Mouse (Mus musculus) embryonic facial prominence, embryonic 13.5 days (tissue): ENCODE measurements around the gene Rtl10. TPM values are rescaled to one million over a fixed set of nuclear protein-coding genes. Genes with fewer than 3 reads are reported as not detected.

Experiments
- ATAC-seq: fragments of 200-750 bp; cut with Nextera tagmentation; 2 replicates; pipeline ENCODE4 v1.8.0; 2017; ENCODE audit warnings: low read depth; ENCODE audit not compliant: insufficient number of reproducible peaks, insufficient read depth, low FRiP score, low TSS enrichment
- H3K27ac ChIP-seq: fragments of 300-500 bp; sonication (generic); 2 replicates; pipeline ENCODE4 v1.5.1; 2015; ENCODE audit warnings: moderate library complexity, mild to moderate bottlenecking, inconsistent platforms
- H3K27me3 ChIP-seq: fragments of 300-500 bp; sonication (generic); 2 replicates; pipeline ENCODE4 v1.6.1; 2015; ENCODE audit warnings: mild to moderate bottlenecking, inconsistent platforms
- H3K36me3 ChIP-seq: fragments of 300-500 bp; sonication (generic); 2 replicates; pipeline ENCODE4 v1.6.1; 2015; ENCODE audit warnings: mild to moderate bottlenecking, inconsistent platforms
- H3K4me1 ChIP-seq: fragments of 300-500 bp; sonication (generic); 2 replicates; pipeline ENCODE4 v1.6.1; 2015; ENCODE audit warnings: inconsistent platforms
- H3K4me2 ChIP-seq: fragments of 300-500 bp; sonication (generic); 2 replicates; pipeline ENCODE4 v1.6.1; 2015; ENCODE audit warnings: moderate library complexity, mild to moderate bottlenecking, inconsistent platforms
- H3K4me3 ChIP-seq: fragments of 300-500 bp; sonication (generic); 2 replicates; pipeline ENCODE4 v1.5.1; 2015; ENCODE audit warnings: mild to moderate bottlenecking, inconsistent platforms
- H3K9ac ChIP-seq: fragments of 300-500 bp; sonication (generic); 2 replicates; pipeline ENCODE4 v1.6.1; 2015; ENCODE audit warnings: mild to moderate bottlenecking, inconsistent platforms
- H3K9me3 ChIP-seq: fragments of 300-500 bp; sonication (generic); 2 replicates; pipeline ENCODE4 v1.6.1; 2016; ENCODE audit warnings: inconsistent platforms
- WGBS: fragments of 180-500 bp; shearing (Covaris S2); methylation state at CpG from one replicate; pipeline ENCODE4 v1.1.7; 2015; ENCODE audit warnings: mixed read lengths; 5-methylcytosine and 5-hydroxymethylcytosine counted together
- polyA plus RNA-seq: library from polyadenylated mRNA; unstranded; fragments of >200 nt; fragmentation: Nextera tagmentation; extraction: Ambion mirVana; gene quantifications from 2 replicates; pipeline ENCODE4 v1.2.1, GENCODE M21; 2015

Gene Rtl10
- polyA plus RNA-seq, 1 experiment from 2014 or later = 5.5 TPM

DNA sequence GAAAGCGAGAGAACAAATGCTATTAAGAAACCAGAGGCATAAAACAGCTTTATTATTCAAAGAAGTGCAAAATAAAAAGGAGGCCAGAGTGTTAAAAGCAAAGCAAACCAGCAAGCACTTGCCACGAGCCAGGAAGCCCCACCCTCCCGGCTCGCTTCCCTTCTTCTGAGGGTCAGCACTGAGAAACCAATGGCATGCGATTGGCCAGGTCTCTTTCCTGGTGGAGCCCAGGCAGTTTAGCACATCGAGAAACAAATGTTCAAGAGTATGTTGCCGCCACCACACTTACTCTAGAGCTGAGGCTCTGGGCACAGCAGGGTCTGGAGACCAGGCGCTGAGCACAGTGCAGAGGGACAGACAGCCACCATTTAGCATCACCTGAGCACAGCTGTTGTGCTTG is 36.1 kb upstream of the Rtl10 start:
- ATAC-seq = no peak
- Histone ChIP-seq H3K9me3 (no peaks in the 10 kb centered on the region), H3K36me3 (no peaks in the 10 kb centered on the region), H3K4me1 (peaks cover 41% of the 10 kb centered on the region), H3K27ac (no peak overlapping the region), H3K9ac (no peak overlapping the region), H3K4me2 (no peak overlapping the region), H3K4me3 (no peak overlapping the region), H3K27me3 (0 out of 2 replicates have a peak, but pooled peaks cover 5% of the 10 kb centered on the region)
- WGBS = 51% methylated on average over 8 of the region's 8 CpGs

DNA sequence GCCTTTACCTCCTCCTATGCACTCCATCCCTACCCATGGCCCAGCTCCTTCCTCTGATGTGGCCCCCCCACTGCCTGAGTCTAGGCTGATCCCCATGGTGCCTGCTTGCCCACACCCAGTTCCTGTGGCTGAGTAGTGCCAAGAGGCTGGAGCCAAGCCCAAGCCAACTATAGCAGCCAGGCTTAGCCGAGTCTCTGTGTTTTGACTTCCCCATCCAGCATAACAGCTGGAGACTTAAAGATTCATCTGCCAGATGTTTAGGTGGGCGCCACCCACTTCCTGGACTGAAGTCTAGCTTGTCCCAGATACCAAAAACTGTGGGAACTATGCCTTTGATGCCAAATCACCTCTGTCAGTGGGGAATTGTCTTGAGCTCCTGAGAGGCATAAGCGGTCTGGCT is 34.4 kb upstream of the Rtl10 start:
- Histone ChIP-seq H3K4me2 (no peak overlapping the region), H3K36me3 (0 out of 2 replicates have a peak, but pooled peaks cover 5% of the 10 kb centered on the region), H3K27ac (peak overlapping the region; percentile 11; the same call in 1 of the 2 replicates), H3K9ac (no peak overlapping the region), H3K9me3 (no peaks in the 10 kb centered on the region), H3K27me3 (0 out of 2 replicates have a peak, but pooled peaks cover 5% of the 10 kb centered on the region), H3K4me1 (peaks cover 32% of the 10 kb centered on the region), H3K4me3 (no peak overlapping the region)
- ATAC-seq = no peak
- 59% methylated on average over 3 of the region's 3 CpGs for whole genome bisulfite sequencing

DNA sequence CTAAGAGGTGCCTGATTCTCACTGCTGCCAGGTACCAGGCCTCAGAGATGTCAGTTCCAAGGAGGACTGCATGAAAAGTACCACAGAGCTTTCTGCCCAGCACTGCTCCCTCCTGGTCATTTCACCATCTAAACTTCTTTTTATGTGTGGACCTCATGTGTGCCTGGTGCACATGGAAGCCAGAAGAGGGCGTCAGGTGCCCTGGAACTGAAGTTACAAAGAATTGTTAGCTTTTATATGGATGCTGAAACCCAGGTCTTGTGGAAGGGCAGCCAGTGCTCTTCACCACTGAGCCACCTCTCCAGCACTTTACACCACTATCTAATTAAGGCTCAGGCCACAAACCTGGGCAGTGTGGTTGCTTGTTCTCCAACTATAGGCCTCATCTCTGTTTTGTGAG is 27.9 kb upstream of the Rtl10 start:
- Histone ChIP-seq H3K4me2 (no peak overlapping the region), H3K27ac (0 out of 2 replicates have a peak overlapping the region, but pooled peaks have one; percentile 12), H3K4me3 (no peak overlapping the region), H3K27me3 (no peaks in the 10 kb centered on the region), H3K9me3 (no peaks in the 10 kb centered on the region), H3K4me1 (peaks cover 15% of the 10 kb centered on the region; the same call in 1 of the 2 replicates), H3K9ac (no peak overlapping the region), H3K36me3 (peaks cover 8% of the 10 kb centered on the region; the same call in 1 of the 2 replicates)
- no peak for ATAC-seq
- 44% methylated on average over 1 of the region's 1 CpGs for WGBS

DNA sequence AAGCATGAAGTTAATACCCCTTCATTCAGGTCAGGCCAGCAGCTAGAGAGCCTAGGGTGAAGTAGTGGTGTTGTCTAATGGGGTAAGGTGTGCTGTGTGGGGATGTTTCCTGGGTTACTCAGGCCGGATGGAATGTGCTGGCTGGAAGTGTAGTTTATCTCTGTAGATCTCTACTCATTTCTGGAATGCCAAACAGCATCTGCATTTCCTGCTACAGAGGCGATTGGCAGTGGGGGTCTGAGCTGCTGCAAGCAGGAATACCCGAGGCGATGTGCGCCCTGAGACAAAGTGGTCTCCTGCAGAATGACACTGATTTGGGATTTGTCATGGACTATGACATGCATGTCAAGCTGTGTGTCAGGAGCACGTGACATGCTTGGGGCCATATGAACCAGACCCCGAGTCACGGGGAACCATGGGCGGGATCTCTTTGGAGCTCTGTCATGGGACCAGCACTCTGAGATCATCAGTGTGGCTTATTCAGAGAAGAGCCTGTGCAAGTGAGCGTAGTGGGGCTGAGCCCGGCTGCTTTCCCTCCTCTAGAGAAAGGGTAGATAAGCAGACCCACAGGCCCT is 27.2 kb upstream of the Rtl10 start:
- Histone ChIP-seq H3K4me1 (peaks cover 15% of the 10 kb centered on the region; the same call in 1 of the 2 replicates), H3K9me3 (no peaks in the 10 kb centered on the region), H3K27me3 (no peaks in the 10 kb centered on the region), H3K4me3 (no peak overlapping the region), H3K4me2 (no peak overlapping the region), H3K36me3 (peaks cover 8% of the 10 kb centered on the region; the same call in 1 of the 2 replicates), H3K9ac (no peak overlapping the region), H3K27ac (0 out of 2 replicates have a peak overlapping the region, but pooled peaks have one; percentile 12)
- ATAC-seq = no peak
- WGBS = 53% methylated on average over 11 of the region's 11 CpGs

DNA sequence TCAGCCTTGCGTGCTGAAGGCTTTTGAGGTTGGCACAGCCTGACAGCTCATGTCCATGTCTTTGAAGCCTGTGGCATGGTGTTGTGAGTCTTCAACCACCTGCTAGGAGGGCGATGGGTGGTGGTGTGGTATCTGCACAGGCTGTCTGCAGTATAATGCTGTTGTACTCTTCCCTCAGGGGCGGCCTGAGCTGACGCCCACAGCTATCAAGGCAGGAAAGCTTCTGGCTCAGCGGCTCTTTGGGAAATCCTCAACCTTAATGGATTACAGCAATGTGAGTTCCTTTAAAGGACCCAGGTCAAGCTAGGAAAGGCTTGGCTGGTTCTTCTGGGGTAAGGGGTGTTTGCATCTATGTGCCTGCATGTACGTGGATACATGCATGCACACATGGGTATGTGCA is 26.7 kb upstream of the Rtl10 start:
- Histone ChIP-seq H3K36me3 (peaks cover 8% of the 10 kb centered on the region; the same call in 1 of the 2 replicates), H3K27ac (0 out of 2 replicates have a peak overlapping the region, but pooled peaks have one; percentile 12), H3K9me3 (no peaks in the 10 kb centered on the region), H3K27me3 (no peaks in the 10 kb centered on the region), H3K4me1 (peaks cover 15% of the 10 kb centered on the region; the same call in 1 of the 2 replicates), H3K4me2 (no peak overlapping the region), H3K4me3 (no peak overlapping the region), H3K9ac (no peak overlapping the region)
- no peak for ATAC-seq
- WGBS = 80% methylated on average over 6 of the region's 6 CpGs

DNA sequence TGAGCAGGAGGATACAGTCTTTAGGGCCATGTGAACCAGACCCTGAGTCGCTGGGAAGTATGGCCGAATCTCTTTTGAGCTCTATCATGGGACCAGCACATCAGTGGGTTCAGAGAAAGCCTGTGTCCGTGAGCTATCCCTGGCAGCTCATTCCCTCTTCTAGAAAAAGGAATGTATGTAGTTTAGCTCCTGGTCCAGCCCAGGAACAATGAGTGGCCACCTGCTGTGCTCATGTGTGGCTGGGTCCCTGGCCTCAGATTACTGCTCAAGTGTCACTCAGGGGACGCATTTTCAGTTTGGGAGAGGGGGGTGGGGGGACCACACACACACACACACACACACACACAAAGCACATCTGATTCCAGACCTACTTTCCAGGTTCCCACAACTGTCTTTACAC is 26.3 kb upstream of the Rtl10 start:
- Histone ChIP-seq H3K4me2 (no peak overlapping the region), H3K27me3 (no peaks in the 10 kb centered on the region), H3K9me3 (no peaks in the 10 kb centered on the region), H3K27ac (no peak overlapping the region), H3K9ac (no peak overlapping the region), H3K36me3 (peaks cover 8% of the 10 kb centered on the region; the same call in 1 of the 2 replicates), H3K4me1 (peaks cover 15% of the 10 kb centered on the region; the same call in 1 of the 2 replicates), H3K4me3 (no peak overlapping the region)
- whole genome bisulfite sequencing = 78% methylated on average over 4 of the region's 4 CpGs
- no peak for ATAC-seq

DNA sequence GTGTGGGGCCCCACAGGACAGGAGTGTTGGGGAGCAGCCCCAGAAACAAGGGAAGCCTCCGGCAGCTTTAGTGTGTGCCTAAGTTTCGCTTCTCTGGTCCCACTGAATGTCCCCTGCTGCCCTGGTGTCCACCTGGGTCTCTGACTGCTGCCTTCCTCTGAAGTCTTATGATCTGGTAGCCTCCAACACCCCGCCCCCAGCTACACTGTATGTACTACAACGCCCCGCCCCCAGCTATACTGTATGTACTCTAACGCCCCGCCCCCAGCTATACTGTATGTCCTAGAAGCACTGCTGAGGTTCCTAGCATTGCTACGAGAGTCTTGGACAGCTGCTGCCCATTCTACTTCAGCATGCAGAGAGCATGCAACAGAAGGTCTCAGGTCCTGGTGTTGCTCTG is 25.7 kb upstream of the Rtl10 start:
- no peak overlapping the region for H3K4me2 ChIP-seq
- H3K27ac ChIP-seq = no peak overlapping the region
- peaks cover 10% of the 10 kb centered on the region; the same call in 1 of the 2 replicates for H3K36me3 ChIP-seq
- no peak overlapping the region for H3K4me3 ChIP-seq
- ATAC-seq = no peak
- H3K9me3 ChIP-seq = no peaks in the 10 kb centered on the region
- WGBS = 88% methylated on average over 8 of the region's 8 CpGs
- H3K9ac ChIP-seq = no peak overlapping the region
- no peaks in the 10 kb centered on the region for H3K27me3 ChIP-seq
- peaks cover 15% of the 10 kb centered on the region for H3K4me1 ChIP-seq

DNA sequence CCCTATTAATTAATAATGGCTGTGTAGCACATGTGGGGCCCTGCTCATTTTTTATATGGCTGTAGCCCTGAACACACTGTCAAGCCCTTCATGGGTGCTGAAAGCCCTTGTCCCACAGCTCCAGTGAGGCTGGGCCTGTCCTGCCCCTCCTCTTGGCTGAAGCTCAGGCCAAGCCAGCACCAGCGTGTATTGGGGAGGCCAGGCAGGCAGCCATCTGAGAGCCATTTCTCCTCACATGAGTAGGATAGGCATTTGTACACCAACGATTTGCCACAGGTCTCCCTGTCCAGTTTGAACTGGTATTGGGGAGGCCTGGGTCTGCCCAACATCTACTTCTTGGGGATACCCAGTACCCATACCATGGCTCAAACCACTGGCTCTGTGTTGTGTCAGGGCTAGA is 24.7 kb upstream of the Rtl10 start:
- ATAC-seq = no peak
- Histone ChIP-seq H3K9ac (no peak overlapping the region), H3K4me3 (no peak overlapping the region), H3K27me3 (no peaks in the 10 kb centered on the region), H3K4me2 (no peak overlapping the region), H3K27ac (no peak overlapping the region), H3K4me1 (peaks cover 17% of the 10 kb centered on the region), H3K9me3 (no peaks in the 10 kb centered on the region), H3K36me3 (peaks cover 9% of the 10 kb centered on the region; the same call in 1 of the 2 replicates)
- WGBS = 83% methylated on average over 2 of the region's 2 CpGs

DNA sequence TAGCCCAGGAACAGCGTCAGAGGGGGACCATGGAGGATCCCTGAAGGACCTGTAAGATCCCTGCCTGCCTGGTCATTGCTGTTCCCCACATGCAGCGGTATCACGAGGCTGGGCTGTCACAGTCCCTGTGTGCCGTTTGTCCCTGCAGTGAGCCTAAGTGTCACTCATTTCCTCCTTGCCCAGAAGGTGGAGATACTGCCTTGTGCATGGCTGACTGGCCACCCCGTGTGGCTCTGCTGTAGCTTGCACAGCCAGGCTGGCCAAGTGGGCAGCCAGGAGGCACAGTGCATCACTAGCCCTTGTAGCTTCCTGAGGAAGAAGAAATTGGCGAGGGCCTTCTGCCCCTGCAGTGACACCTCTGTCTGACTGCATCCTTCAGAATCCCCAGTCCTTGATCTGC is 20.7 kb upstream of the Rtl10 start:
- 65% methylated on average over 6 of the region's 6 CpGs for WGBS
- H3K27me3 ChIP-seq = no peaks in the 10 kb centered on the region
- H3K9me3 ChIP-seq = no peaks in the 10 kb centered on the region
- ATAC-seq = no peak
- peaks cover 7% of the 10 kb centered on the region; the same call in 1 of the 2 replicates for H3K36me3 ChIP-seq
- no peak overlapping the region for H3K27ac ChIP-seq
- H3K4me2 ChIP-seq = no peak overlapping the region
- no peak overlapping the region for H3K9ac ChIP-seq
- peaks cover 19% of the 10 kb centered on the region for H3K4me1 ChIP-seq
- no peak overlapping the region for H3K4me3 ChIP-seq

DNA sequence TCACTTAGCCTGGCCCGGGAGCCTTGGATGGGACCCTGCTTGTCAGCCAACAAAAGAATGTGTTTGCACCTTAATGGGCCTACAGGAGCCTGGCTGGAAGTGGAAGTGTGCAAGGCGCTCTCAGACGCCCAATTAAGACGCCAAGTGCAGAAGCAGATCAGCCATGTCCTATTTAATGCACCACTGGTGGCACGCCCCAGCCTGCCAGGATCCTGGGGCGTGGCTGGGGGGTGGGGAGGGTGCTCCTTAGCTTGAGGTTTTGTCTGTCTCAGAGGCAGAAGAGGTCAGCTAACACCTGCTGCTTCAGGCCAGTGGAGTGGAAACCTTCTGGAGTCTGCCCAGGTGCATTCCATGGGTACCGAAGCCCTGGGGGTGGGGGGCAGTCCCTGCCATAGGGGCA is 19.0 kb upstream of the Rtl10 start:
- H3K9ac ChIP-seq = 0 out of 2 replicates have a peak overlapping the region, but pooled peaks have one; percentile 27
- H3K36me3 ChIP-seq = peaks cover 5% of the 10 kb centered on the region; the same call in 1 of the 2 replicates
- H3K27ac ChIP-seq = peak overlapping the region; percentile 55
- WGBS = 49% methylated on average over 7 of the region's 7 CpGs
- ATAC-seq = no peak
- H3K9me3 ChIP-seq = no peaks in the 10 kb centered on the region
- H3K4me2 ChIP-seq = no peak overlapping the region
- peaks cover 32% of the 10 kb centered on the region for H3K4me1 ChIP-seq
- H3K27me3 ChIP-seq = no peaks in the 10 kb centered on the region
- no peak overlapping the region for H3K4me3 ChIP-seq

DNA sequence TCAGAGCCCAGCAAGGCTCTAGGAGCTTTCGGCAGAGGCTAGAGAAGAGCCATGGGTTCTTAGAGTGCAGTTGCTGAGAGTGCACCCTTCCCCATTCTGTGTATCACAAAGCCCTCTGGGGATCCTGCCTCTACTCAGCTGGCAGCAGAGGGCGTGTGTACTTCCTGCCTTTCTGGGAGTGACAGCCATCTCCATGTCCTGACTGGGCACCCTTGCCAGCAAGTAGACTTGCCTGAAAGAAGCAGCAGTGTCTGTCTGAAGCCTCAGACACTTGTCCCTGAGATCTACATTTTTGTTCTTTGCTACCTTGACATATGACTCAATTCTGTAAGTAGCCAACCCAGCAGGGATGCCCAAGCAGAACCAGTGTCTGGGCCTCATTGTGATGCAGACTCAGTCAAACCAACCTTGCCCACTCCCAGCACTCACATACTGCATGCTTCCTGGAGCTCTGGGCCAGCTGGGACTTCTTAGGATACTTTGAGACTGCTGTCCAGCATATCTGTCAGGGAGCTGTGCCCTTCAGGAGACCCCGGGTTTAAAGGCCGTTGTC is 17.7 kb upstream of the Rtl10 start:
- H3K4me3 ChIP-seq = no peak overlapping the region
- H3K9me3 ChIP-seq = no peaks in the 10 kb centered on the region
- no peaks in the 10 kb centered on the region for H3K27me3 ChIP-seq
- peak overlapping the region; percentile 28; the same call in 1 of the 2 replicates for H3K9ac ChIP-seq
- 61% methylated on average over 4 of the region's 4 CpGs for WGBS
- peaks cover 34% of the 10 kb centered on the region for H3K4me1 ChIP-seq
- no peak overlapping the region for H3K27ac ChIP-seq
- no peak for ATAC-seq
- 0 out of 2 replicates have a peak, but pooled peaks cover 5% of the 10 kb centered on the region for H3K36me3 ChIP-seq
- H3K4me2 ChIP-seq = no peak overlapping the region

DNA sequence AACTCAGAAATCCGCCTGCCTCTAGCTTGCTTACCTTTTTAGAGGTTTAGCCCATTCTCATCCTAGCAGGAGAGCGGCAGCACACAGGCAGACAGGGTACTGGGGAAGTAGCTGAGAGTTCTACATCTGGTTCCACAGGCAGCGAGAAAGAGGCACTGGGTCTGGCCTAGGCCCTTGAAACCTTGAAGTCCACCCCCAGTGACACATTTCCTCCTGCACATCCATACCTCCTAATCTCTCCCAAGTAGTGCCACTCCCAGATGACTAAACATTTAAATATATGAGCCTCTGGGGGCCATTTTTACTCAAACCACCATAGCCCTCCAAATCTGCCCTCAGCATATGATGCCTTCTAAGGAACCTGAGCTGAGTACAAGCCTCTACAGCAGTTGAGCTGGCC is 16.3 kb upstream of the Rtl10 start:
- 85% methylated on average over 3 of the region's 3 CpGs for WGBS
- Histone ChIP-seq H3K4me2 (no peak overlapping the region), H3K27me3 (no peaks in the 10 kb centered on the region), H3K27ac (no peak overlapping the region), H3K36me3 (0 out of 2 replicates have a peak, but pooled peaks cover 5% of the 10 kb centered on the region), H3K9ac (no peak overlapping the region), H3K4me1 (peaks cover 34% of the 10 kb centered on the region), H3K4me3 (no peak overlapping the region), H3K9me3 (no peaks in the 10 kb centered on the region)
- no peak for ATAC-seq
